Mouse (Mus musculus): ENCODE data around the gene Tmc8. TPM values are rescaled to one million over a fixed set of nuclear protein-coding genes. Genes with fewer than 3 reads are reported as not detected.
"Not testable (repeated sequence)": the region's sequence is repeated elsewhere in the genome, so short reads cannot be mapped to it uniquely, and the experiment has no call there.

Tmc8 gene
- total RNA-seq, 2 experiments from 2014 or later, result 0.35 to 0.89 TPM

GRCm38 (mm10) chr11:117792281-117792888, 10.5 kb downstream of the Tmc8 start:
- DNase-seq (ENCODE audit: extremely low spot score in 1 of 2, low spot score in 1 of 2), result no peak

- no peak for DNase-seq (ENCODE audit: extremely low spot score in 1 of 2, low spot score in 1 of 2)
Measured at GRCm38 (mm10) chr11:117794035-117794551, 12.2 kb downstream of the Tmc8 start.

- no peak for DNase-seq (ENCODE audit: extremely low spot score in 1 of 2, low spot score in 1 of 2)
Measured at GRCm38 (mm10) chr11:117796954-117797353, 15.1 kb downstream of the Tmc8 start.

- DNase-seq (ENCODE audit: extremely low spot score in 1 of 2, low spot score in 1 of 2), result no peak
Measured at GRCm38 (mm10) chr11:117797511-117798159, 15.8 kb downstream of the Tmc8 start, which contains the start of gene 6030468B19Rik. Gene 6030468B19Rik, plus strand, starts transcription at chr11:117797660.

GRCm38 (mm10) chr11:117798160-117798541, 16.3 kb downstream of the Tmc8 start:
- no peak for DNase-seq (ENCODE audit: extremely low spot score in 1 of 2, low spot score in 1 of 2)

- DNase-seq (ENCODE audit: extremely low spot score in 1 of 2, low spot score in 1 of 2), result no peak
Measured at GRCm38 (mm10) chr11:117799174-117799573, 17.3 kb downstream of the Tmc8 start.

GRCm38 (mm10) chr11:117800038-117800437, 18.2 kb downstream of the Tmc8 start:
- no peak for DNase-seq (ENCODE audit: extremely low spot score in 1 of 2, low spot score in 1 of 2)

- no peak for DNase-seq (ENCODE audit: extremely low spot score in 1 of 2, low spot score in 1 of 2)
Measured at GRCm38 (mm10) chr11:117801650-117802049, 19.8 kb downstream of the Tmc8 start.

GRCm38 (mm10) chr11:117803166-117803688, 21.4 kb downstream of the Tmc8 start:
- no peak for DNase-seq (ENCODE audit: extremely low spot score in 1 of 2, low spot score in 1 of 2)

- DNase-seq (ENCODE audit: extremely low spot score in 1 of 2, low spot score in 1 of 2), result no peak
Measured at GRCm38 (mm10) chr11:117806781-117807180, 24.9 kb downstream of the Tmc8 start.

- peak; percentile 34 to 47 for DNase-seq (ENCODE audit: extremely low spot score in 1 of 2, low spot score in 1 of 2)
Measured at GRCm38 (mm10) chr11:117809407-117810311, 27.8 kb downstream of the Tmc8 start, which contains the start of the genes Gm20708 and Syngr2. Gene Gm20708, plus strand, starts transcription at chr11:117809668. Gene Syngr2, plus strand, starts transcription at chr11:117809668.

- peak in 1 of 2 experiments; percentile 61 for DNase-seq (ENCODE audit: extremely low spot score in 1 of 2, low spot score in 1 of 2)
Measured at GRCm38 (mm10) chr11:117810401-117811046, 28.6 kb downstream of the Tmc8 start.

- no peak for DNase-seq (ENCODE audit: extremely low spot score in 1 of 2, low spot score in 1 of 2)
Measured at GRCm38 (mm10) chr11:117813867-117814266, 32.0 kb downstream of the Tmc8 start.

- DNase-seq (ENCODE audit: extremely low spot score in 1 of 2, low spot score in 1 of 2), result no peak
Measured at GRCm38 (mm10) chr11:117814704-117815366, 33.0 kb downstream of the Tmc8 start.

- DNase-seq (ENCODE audit: extremely low spot score in 1 of 2, low spot score in 1 of 2), result not testable (repeated sequence)
Measured at GRCm38 (mm10) chr11:117815850-117816249, 34.0 kb downstream of the Tmc8 start.

GRCm38 (mm10) chr11:117816389-117816996, 34.6 kb downstream of the Tmc8 start:
- no peak for DNase-seq (ENCODE audit: extremely low spot score in 1 of 2, low spot score in 1 of 2)

GRCm38 (mm10) chr11:117819095-117819494, 37.2 kb downstream of the Tmc8 start:
- DNase-seq (ENCODE audit: extremely low spot score in 1 of 2, low spot score in 1 of 2), result no peak

- no peak for DNase-seq (ENCODE audit: extremely low spot score in 1 of 2, low spot score in 1 of 2)
Measured at GRCm38 (mm10) chr11:117820173-117820572, 38.3 kb downstream of the Tmc8 start.

GRCm38 (mm10) chr11:117821868-117822267, 40.0 kb downstream of the Tmc8 start:
- no peak for DNase-seq (ENCODE audit: extremely low spot score in 1 of 2, low spot score in 1 of 2)

Data from layer of hippocampus, postnatal 25 days (tissue).